Mouse (Mus musculus) gastrocnemius, postnatal 10 days (tissue): ENCODE results near the gene Ins2. TPM values are rescaled to one million over a fixed set of nuclear protein-coding genes. Genes with fewer than 3 reads are reported as not detected.

Source experiments
- DNase-seq: peaks from one replicate; pipeline ENCODE4 v3.0.0; 2021; ENCODE audit warnings: mixed read lengths
- long read RNA-seq, 2 experiments: library from polyadenylated mRNA; stranded (forward); transcript quantifications; one replicate each; pipeline ENCODE4 v2.0.0; 2021
- total RNA-seq, 2 experiments: library from RNA; stranded (reverse); gene quantifications; 2 replicates each; pipeline ENCODE4 v1.2.3; 2021

Gene Ins2
- total RNA-seq = not detected
- long read RNA-seq, experiment 1, partial matches to known transcripts = 0 of 1 reads
- long read RNA-seq, experiment 1, other reads (novel, unspliced or antisense) = 1 of 1 reads
- long read RNA-seq, experiment 2 = 0 reads

GRCm38 (mm10) chr7:142743281-142743680 lies at the start of gene Ins2:
TSS of gene Ins2 (minus strand) at chr7:142743381.
- DNase-seq = no peak

GRCm38 (mm10) chr7:142792650-142793275 lies 49.6 kb upstream of the Ins2 start:
- DNase-seq = no peak

- peak; percentile 16 for DNase-seq
Observed at GRCm38 (mm10) chr7:142789667-142790066, 46.5 kb upstream of the Ins2 start.

- no peak for DNase-seq
Observed at GRCm38 (mm10) chr7:142737772-142738171, 5.4 kb downstream of the Ins2 start.

- no peak for DNase-seq
Observed at GRCm38 (mm10) chr7:142736943-142737490, 6.2 kb downstream of the Ins2 start.

GRCm38 (mm10) chr7:142725973-142726372 lies 17.2 kb downstream of the Ins2 start:
- no peak for DNase-seq

- peak; percentile 27 for DNase-seq
Observed at GRCm38 (mm10) chr7:142720725-142721124, 22.5 kb downstream of the Ins2 start.

GRCm38 (mm10) chr7:142714783-142715498 lies 28.2 kb downstream of the Ins2 start:
- DNase-seq = peak; percentile 32

GRCm38 (mm10) chr7:142706873-142707272 lies 36.3 kb downstream of the Ins2 start:
- no peak for DNase-seq

- peak; percentile 54 for DNase-seq
Observed at GRCm38 (mm10) chr7:142699334-142699860, 43.8 kb downstream of the Ins2 start.

- peak; percentile 38 for DNase-seq
Observed at GRCm38 (mm10) chr7:142678611-142679010, 64.6 kb downstream of the Ins2 start.

- peak; percentile 63 for DNase-seq
Observed at GRCm38 (mm10) chr7:142675644-142676043, 67.5 kb downstream of the Ins2 start.

GRCm38 (mm10) chr7:142675141-142675540 lies 68.0 kb downstream of the Ins2 start:
- no peak for DNase-seq

GRCm38 (mm10) chr7:142672120-142672519 lies 71.1 kb downstream of the Ins2 start:
- DNase-seq = peak; percentile 38

- no peak for DNase-seq
Observed at GRCm38 (mm10) chr7:142671067-142671466, 72.1 kb downstream of the Ins2 start.

- DNase-seq = peak; percentile 22
Observed at GRCm38 (mm10) chr7:142669751-142670625, 73.2 kb downstream of the Ins2 start, which contains the start of gene Gm49394. TSS of gene Gm49394 (minus strand) at chr7:142669942.

- DNase-seq = no peak
Observed at GRCm38 (mm10) chr7:142668328-142668727, 74.9 kb downstream of the Ins2 start.

- no peak for DNase-seq
Observed at GRCm38 (mm10) chr7:142667521-142667920, 75.7 kb downstream of the Ins2 start.

GRCm38 (mm10) chr7:142666659-142667058 lies 76.5 kb downstream of the Ins2 start, which contains the start of gene Igf2:
TSS of gene Igf2 (minus strand) at chr7:142666816.
- DNase-seq = no peak

- DNase-seq = no peak
Observed at GRCm38 (mm10) chr7:142666109-142666508, 77.1 kb downstream of the Ins2 start.

- no peak for DNase-seq
Observed at GRCm38 (mm10) chr7:142665364-142665763, 77.8 kb downstream of the Ins2 start.
